Mouse (Mus musculus) embryo, embryonic 11 days (tissue): ENCODE measurements at regions not wholly inside any gene's neighbourhood (a gene's known extent, or its start where the extent isn't known, plus 50 kb on each side); places are given as distances from the start of the nearest gene placed in this dataset.
"Not testable (repeated sequence)": the region's sequence is repeated elsewhere in the genome, so short reads cannot be mapped to it uniquely, and the experiment has no call there.

Experiments
- DNase-seq: peaks from one replicate; pipeline ENCODE4 v3.0.0-alpha.2; 2015

GRCm38 (mm10) chr3:34709553-34709952, 59.3 kb downstream of the Sox2 start:
- DNase-seq = no peak

DNA sequence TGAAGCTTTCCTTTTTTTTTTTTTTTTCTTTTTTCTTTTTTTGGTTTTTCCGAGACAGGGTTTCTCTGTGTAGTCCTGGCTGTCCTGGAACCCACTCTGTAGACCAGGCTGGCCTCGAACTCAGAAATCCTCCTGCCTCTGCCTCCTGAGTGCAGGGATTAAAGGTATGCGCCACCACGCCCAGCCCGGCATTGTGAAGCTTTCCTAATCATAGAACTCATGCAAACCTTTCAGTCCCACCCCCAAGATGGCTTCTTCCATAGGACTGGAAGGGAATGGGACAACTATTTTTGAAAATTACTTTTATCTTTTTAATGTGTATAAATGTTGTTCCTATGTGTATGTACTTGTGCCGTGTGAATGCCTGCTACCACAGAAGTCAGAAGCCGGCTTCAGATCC, 61.9 kb downstream of the Sox2 start:
- not testable (repeated sequence) for DNase-seq

GRCm38 (mm10) chr3:34722506-34722905, 72.3 kb downstream of the Sox2 start:
- no peak for DNase-seq

GRCm38 (mm10) chr3:34726955-34727354, 76.8 kb downstream of the Sox2 start:
- DNase-seq = no peak

GRCm38 (mm10) chr3:34728282-34728681, 78.1 kb downstream of the Sox2 start:
- DNase-seq = no peak

DNA sequence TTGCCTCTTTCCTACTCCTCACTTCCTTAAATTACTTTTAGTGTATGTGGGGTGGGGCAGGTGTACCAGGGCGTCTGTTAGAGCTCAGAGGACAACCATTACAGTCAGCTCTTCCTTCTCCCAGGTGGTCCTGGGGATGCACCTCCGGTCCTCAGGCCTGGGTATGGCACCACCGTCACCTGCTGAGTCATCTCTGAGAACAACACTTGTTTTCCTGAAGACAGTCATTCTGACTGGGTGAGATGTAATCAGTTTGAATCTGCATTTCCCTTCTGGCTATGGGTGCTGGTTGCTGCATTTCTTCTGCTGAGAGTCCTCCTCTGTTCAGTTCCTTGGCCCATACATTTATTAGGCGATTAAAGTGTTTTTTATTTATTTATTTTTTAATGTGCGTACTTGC, 84.8 kb downstream of the Sox2 start:
- DNase-seq = no peak

DNA sequence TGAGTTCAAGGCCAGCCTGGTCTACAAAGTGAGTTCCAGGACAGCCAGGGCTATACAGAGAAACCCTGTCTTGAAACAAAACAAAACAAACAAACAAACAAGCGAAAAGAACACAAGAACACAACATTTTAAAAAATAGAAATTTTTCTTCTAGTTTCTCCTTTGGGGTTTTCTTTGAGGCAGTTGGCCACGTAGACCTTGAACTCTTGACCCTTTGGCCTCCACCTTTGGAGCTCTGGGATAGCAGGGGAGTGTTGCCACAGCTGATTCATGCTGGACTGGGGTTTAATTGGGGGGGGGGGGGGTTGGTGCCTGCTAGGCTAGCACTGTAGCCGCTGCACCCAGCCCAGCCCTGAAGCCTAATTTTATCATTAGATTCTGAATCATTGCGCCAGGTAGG, 87.8 kb downstream of the Sox2 start:
- DNase-seq = no peak

DNA sequence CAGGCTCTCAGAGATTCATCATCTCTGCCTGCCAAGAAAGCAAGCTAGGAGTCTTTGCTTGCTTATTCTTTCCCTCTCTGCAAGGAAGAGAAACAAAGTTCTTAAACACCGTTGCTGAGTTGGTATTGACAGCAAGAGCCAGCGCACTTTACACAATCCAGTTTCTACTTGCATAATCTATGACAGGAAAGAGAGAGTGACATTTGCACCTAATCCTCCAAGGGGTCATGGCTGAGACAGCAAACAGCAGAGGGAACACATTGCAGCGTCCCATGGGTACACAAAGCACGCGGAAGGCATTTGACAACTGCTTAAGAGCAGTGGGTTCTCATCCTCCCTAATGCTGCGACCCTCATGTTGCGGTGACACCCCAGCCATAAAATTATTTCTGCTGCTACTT, 88.7 kb downstream of the Sox2 start:
- DNase-seq = no peak

GRCm38 (mm10) chr3:34739693-34740092, 89.5 kb downstream of the Sox2 start:
- no peak for DNase-seq

- no peak for DNase-seq
Measured at GRCm38 (mm10) chr3:34740110-34740509, 89.9 kb downstream of the Sox2 start.

DNA sequence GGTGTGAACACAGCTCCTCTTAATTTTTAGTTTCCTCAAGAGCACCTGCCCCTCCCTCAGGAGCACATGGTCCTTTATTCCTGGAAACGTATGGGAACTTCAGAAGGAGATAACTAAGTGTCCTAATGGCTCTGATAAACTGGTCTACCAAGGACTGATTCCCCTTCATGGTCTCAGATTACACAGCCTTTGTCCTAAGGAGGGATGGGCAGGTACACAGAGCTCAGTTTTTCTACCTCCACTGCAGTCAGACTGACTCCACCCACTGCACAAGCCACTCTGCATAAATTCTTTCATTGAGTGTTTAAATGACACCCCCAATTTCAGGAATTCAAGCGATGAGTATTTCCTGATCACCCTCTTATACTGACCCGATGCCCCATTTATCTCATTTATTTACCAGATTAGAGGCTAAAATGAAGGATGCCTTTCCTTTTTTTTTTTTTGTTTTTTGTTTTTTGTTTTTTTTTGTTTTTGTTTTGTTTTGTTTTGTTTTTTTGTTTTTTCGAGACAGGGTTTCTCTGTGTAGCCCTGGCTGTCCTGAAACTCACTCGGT, 95.1 kb downstream of the Sox2 start:
- DNase-seq = no peak

- DNase-seq = no peak
Measured at GRCm38 (mm10) chr3:34747499-34748093, 97.4 kb downstream of the Sox2 start.

GRCm38 (mm10) chr3:34749989-34750388, 99.8 kb downstream of the Sox2 start:
- DNase-seq = no peak

GRCm38 (mm10) chr3:34751551-34751950, 101.3 kb downstream of the Sox2 start:
- DNase-seq = no peak

- no peak for DNase-seq
Measured at GRCm38 (mm10) chr3:34753557-34753956, 103.4 kb downstream of the Sox2 start.

DNA sequence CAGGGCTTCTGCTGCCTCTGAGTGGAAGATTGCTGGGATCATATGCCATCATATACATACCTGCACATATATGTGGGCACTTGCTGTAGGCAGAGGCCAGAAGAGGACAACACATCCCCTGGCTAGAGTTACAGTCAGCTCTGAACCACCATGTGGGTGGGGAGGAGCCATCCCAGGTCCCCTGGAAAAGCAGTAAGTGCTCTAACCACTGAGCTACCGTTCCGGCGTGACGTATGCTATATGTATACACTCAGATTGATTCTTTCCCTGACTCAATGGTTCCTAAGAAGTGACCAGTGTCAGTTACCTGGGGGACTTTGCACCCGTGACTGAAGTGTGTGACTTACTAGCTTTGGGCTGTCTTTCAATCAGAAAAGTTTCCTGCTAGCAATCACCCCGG, 104.6 kb downstream of the Sox2 start:
- no peak for DNase-seq

- not testable (repeated sequence) for DNase-seq
Measured at GRCm38 (mm10) chr3:34755282-34755681, 105.1 kb downstream of the Sox2 start.

DNA sequence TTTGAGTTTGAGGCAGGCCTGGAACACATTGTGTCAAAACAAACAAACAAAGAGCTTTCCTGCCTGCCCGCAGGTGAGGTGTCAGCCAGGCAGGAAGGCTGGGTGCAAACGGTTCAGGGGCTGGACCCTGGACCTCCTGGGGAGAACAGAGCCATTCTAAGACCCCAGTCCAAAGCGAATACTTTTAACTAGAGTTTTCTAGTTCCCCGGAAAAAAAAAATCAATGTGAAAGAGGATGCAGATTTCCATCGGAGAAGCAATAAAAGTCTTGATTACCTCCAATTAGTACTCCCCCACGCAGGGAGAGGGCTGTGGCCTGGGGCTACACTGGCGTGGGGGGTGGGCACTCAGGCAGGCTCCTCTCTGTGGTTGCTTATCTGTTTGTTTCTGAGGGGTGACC, 106.4 kb downstream of the Sox2 start:
- DNase-seq = no peak

DNA sequence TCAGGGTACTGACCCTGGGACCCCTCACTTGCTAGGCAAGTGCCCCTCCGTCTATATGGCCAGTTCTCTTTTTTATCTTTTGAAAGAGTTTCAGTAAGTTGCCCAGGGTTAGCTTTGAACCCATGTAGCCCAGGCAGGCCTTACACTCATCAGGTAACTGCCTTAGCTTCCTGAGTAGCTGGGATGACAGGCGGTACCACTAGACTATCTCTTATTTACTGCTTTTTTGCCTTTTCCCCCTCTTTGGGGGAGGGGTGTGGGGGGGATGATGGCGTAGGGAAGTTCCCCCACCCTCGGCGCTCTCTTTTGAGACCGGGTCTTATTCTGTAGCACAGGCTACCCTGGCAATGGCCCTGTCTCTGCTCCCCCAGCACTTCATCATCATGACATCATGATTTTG, 106.9 kb downstream of the Sox2 start:
- no peak for DNase-seq

GRCm38 (mm10) chr3:34757813-34758510, 107.8 kb downstream of the Sox2 start:
- no peak for DNase-seq

DNA sequence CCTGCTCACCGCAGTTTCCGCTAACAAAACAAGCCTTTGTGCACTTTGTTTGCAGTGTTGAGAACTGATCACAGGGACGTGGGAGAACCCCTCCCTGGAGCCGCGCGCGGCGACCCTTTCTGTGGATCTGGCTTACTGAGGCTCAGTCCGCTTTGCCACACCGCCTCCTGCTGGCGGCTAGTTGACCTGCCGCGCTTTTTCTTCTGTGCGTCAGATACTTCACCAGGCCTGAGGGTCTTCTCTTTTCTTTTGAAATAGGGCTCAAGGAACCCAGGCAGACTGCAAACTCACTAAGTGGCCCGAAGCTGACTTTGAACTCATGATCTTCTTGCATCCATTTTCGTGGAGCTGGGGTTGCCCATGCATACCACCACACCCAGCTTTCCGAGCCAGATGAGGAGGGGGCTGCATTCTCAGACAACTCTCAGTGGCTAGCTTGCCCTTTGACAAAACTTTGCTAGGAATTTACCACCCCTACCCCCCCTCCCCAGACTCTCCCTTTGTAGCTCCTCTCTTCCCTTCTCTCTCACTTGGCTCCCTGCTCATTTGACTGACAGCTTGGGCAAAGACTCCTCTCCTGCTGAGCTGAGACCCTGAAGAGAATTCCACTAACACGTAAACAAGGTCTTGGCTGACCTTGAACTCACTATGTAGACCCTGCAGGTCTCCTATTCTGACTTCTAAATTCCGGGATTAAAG, 109.9 kb downstream of the Sox2 start:
- no peak for DNase-seq

DNA sequence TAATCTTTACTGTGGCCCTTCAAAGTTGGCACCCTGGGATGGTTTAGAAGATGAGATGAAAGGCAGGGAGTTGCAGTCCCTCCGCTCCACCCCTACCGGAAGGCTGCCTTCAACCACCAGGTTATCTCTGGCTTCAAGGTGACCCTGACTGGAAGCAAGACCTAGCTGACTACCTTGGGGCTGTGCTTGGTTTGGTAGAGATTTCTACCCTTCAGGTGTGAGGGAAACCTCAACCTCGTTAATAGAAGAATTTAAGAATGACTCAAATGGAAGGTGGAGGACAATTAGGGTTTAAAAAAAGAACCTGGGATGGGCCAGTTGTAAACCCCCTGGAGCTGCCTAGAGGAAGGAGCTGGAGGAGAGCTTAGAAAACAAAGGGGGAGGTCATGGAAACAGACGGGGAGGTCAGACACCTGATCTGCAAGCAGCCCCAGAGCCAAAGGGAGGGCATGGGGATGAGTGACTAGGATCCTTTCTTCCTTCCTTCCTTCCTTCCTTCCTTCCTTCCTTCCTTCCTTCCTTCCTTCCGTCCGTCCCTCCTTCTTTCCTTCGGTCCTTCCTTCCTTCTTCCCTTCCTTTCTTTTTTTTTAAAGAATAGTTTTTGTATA, 111.1 kb downstream of the Sox2 start:
- no peak for DNase-seq

- DNase-seq = no peak
Measured at GRCm38 (mm10) chr3:34761783-34762182, 111.6 kb downstream of the Sox2 start.

GRCm38 (mm10) chr3:34764559-34764958, 114.4 kb downstream of the Sox2 start:
- DNase-seq = no peak
